ENCODE assay signal across 1 mouse cellular context in the genomic region with DNA sequence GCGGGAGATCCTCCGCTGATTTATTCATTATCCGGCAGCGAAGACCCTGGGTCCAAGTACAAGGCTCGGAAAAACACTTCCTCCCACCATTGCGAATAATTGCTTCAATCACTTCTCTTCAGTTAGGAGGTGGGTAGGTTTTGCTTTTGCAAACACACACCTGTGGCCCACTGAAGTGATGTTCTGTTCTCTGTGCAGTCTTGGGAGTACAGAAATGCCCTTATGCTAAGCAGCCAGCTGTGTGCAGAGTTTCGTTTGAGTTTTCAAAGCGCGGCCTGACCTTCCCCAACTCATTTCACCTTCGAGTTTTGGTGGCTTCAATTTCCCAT.
TF ChIP-seq lines count a peak whose summit lies in the region.

No protein-coding gene starts in this region.

TF ChIP-seq in CH12.LX, 34 proteins besides CTCF, POLR2A, EP300 and RAD21 (continued from another document):
- TF ChIP-seq TCF12 (IDR thresholded peaks at IDR 0.05; ENCODE audit: low read depth, low read length) (peak; percentile 88), NRF1 (IDR thresholded peaks at IDR 0.05; ENCODE audit: low read depth, low read length) (no peak), KAT2A (IDR thresholded peaks at IDR 0.05; ENCODE audit: insufficient replicate concordance, low read length) (no peak), ELF1 (IDR thresholded peaks at IDR 0.05; ENCODE audit: low read depth, low read length) (no peak), RCOR1 (conservative IDR thresholded peaks at IDR 0.05; ENCODE audit: low read depth, low read length) (peak; percentile 70; the same call in 1 of the 2 replicates), SIN3A (IDR thresholded peaks at IDR 0.05; ENCODE audit: low read length) (peak; percentile 99), MEF2A (IDR thresholded peaks at IDR 0.05; ENCODE audit: borderline replicate concordance, low read depth, low read length) (no peak), HCFC1 (IDR thresholded peaks at IDR 0.05; ENCODE audit: low read depth, low read length) (no peak), MYC (IDR thresholded peaks at IDR 0.05; ENCODE audit: low read depth, low read length) (peak; percentile 86), JUND (conservative IDR thresholded peaks at IDR 0.05; ENCODE audit: low read depth, low read length) (0 out of 2 replicates have a peak, but pooled peaks have one; percentile 22), CHD1 (IDR thresholded peaks at IDR 0.05; ENCODE audit: low read depth, low read length) (peak; percentile 94), BHLHE40 (IDR thresholded peaks at IDR 0.05; ENCODE audit: low read depth, low read length) (peak; percentile 66), ETS1 (conservative IDR thresholded peaks at IDR 0.05; ENCODE audit: low read depth, low read length) (peak; percentile 94), SMC3 (IDR thresholded peaks at IDR 0.05; ENCODE audit: low read depth, low read length) (peak; percentile 34), GABPA (IDR thresholded peaks at IDR 0.05; ENCODE audit: insufficient replicate concordance, low read depth, low read length) (no peak), POLR2AphosphoS2 (IDR thresholded peaks at IDR 0.05; ENCODE audit: low read depth, low read length) (no peak), MAX (IDR thresholded peaks at IDR 0.05; ENCODE audit: low read length) (peak; percentile 72), UBTF (IDR thresholded peaks at IDR 0.05; ENCODE audit: low read depth, low read length) (peak; percentile 64; the same call in 1 of the 2 replicates), MXI1 (IDR thresholded peaks at IDR 0.05; ENCODE audit: low read depth, low read length) (peak; percentile 62), TBP (conservative IDR thresholded peaks at IDR 0.05; ENCODE audit: low read depth, low read length) (peak; percentile 88), IRF4 (IDR thresholded peaks at IDR 0.05; ENCODE audit: low read depth, low read length) (peak; percentile 87), MAFK (IDR thresholded peaks at IDR 0.05; ENCODE audit: insufficient replicate concordance, low read length) (0 out of 2 replicates have a peak, but pooled peaks have one; percentile 14), ZC3H11A (IDR thresholded peaks at IDR 0.05; ENCODE audit: low read depth, low read length) (no peak), NELFE (IDR thresholded peaks at IDR 0.05; ENCODE audit: low read depth, low read length) (peak; percentile 43; the same call in 1 of the 2 replicates)
